Mouse (Mus musculus): Measurements from ENCODE around the gene Camk2g. TPM values are rescaled to one million over a fixed set of nuclear protein-coding genes. Genes with fewer than 3 reads are reported as not detected.

The Camk2g gene
- polyA plus RNA-seq, 1 experiment from 2014 or later: 63.5 TPM

DNA sequence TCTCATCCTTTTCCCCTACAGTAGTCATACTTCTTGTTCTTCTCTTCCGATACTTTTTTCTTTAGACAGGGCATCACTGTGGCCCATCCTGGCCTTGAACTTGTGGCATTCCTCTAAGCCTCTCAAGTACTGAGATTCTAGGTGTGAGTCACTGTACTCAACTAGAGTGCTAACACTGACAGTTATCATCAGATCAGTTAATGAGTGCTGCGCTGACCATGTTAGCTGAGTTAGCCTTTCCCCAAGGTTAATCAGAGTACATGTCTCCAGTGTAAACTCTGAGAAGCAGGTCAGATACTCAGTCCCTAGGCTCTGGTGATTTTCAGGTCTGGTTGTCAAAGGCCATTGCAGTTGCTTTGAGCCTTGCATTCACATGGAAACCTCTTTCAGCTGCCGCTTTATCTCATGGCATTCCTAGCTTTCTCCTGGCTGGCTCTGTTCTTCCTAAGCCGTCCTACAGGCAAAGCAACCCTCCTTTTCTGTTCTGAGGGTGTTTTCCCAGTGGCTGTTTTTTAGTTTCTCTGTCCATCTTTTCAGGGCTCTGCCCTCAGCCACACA, 44.3 kb downstream of the Camk2g start:
- Histone ChIP-seq H3K9me3 (no peaks in the 10 kb centered on the region), H3K36me3 (peaks cover 54% of the 10 kb centered on the region), H3K27me3 (no peaks in the 10 kb centered on the region), H3K27ac (no peak overlapping the region), H3K9ac (no peak overlapping the region), H3K4me2 (replicated peaks) (no peak overlapping the region), H3K4me1 (no peaks in the 10 kb centered on the region), H3K4me3 (no peak overlapping the region)
- ATAC-seq (ENCODE audit: low FRiP score, low read depth): no peak
- WGBS: 91% methylated on average over 4 of the region's 4 CpGs

DNA sequence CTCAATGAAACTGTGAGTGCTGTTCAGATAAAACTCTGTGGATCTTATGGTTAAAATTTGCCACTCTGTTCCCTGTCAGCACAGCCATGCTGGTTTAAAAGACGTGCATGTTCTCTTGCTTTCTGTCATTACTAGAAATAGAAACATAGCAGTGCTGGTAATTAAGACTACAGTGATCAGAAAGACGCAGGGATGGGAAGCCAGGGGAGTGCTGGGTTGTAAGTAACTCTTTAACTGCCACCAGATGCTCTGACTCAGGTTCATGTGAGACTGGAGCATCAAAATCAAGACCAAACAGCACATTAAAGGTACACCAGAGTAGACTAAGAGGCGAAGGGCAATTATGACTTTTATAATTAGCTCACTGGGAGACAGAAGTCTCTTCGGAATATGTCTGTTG, 45.5 kb downstream of the Camk2g start:
- ATAC-seq (ENCODE audit: low FRiP score, low read depth): no peak
- Histone ChIP-seq H3K36me3 (peaks cover 54% of the 10 kb centered on the region), H3K4me2 (replicated peaks) (no peak overlapping the region), H3K9ac (no peak overlapping the region), H3K4me3 (no peak overlapping the region), H3K27ac (no peak overlapping the region), H3K9me3 (no peaks in the 10 kb centered on the region), H3K27me3 (no peaks in the 10 kb centered on the region), H3K4me1 (no peaks in the 10 kb centered on the region)
- WGBS: 40% methylated on average over 4 of the region's 4 CpGs

DNA sequence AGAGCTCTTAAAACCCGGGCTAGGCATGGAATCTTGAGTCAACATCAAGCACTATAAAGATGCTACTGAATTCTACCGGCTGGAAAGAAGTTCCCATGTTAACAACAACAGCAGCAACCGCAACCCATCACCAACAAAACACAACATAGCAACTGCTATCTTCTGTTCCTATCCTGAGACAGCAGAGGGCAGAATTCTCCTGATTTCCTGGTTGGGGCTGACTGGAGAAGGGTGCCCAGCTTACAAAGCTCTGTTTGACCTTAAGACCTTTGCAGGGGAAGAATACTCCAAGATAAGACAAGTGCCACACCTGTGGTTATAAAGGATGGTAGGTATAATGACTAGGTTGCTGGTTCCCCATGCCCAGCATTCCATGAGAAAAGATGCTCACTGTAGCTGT, 47.0 kb downstream of the Camk2g start:
- no peak overlapping the region for H3K27ac ChIP-seq
- H3K4me1 ChIP-seq: no peaks in the 10 kb centered on the region
- no peak overlapping the region for H3K4me3 ChIP-seq
- ATAC-seq (ENCODE audit: low FRiP score, low read depth): no peak
- H3K36me3 ChIP-seq: peaks cover 54% of the 10 kb centered on the region
- WGBS: 87% methylated on average over 3 of the region's 3 CpGs
- H3K9me3 ChIP-seq: no peaks in the 10 kb centered on the region
- no peak overlapping the region for H3K9ac ChIP-seq
- H3K27me3 ChIP-seq: no peaks in the 10 kb centered on the region
- no peak overlapping the region for H3K4me2 ChIP-seq (replicated peaks)

DNA sequence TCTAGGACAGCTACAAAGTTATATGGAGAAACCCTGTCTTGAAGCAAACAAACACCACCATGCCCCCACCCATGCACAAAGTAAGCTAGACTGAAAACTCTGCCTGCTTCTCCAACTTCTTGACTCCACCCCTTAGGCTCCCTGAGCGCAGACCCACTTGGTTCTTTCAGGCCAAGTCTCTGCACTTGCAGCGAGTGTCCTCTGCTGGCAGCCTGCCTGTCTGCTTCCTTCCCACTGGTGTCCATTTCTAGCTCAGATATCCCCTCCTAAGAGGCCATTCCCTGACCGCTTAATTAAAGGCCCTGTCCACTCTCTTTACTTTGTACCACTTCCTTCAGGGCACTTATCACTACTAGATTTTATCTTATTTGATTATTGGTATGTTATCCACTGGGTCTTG, 50.3 kb downstream of the Camk2g start:
- no peak overlapping the region for H3K27ac ChIP-seq
- peaks cover 84% of the 10 kb centered on the region for H3K36me3 ChIP-seq
- WGBS: 88% methylated on average over 3 of the region's 3 CpGs
- no peak overlapping the region for H3K9ac ChIP-seq
- H3K9me3 ChIP-seq: no peaks in the 10 kb centered on the region
- H3K27me3 ChIP-seq: no peaks in the 10 kb centered on the region
- H3K4me2 ChIP-seq (replicated peaks): no peak overlapping the region
- ATAC-seq (ENCODE audit: low FRiP score, low read depth): no peak
- no peak overlapping the region for H3K4me3 ChIP-seq
- H3K4me1 ChIP-seq: no peaks in the 10 kb centered on the region

DNA sequence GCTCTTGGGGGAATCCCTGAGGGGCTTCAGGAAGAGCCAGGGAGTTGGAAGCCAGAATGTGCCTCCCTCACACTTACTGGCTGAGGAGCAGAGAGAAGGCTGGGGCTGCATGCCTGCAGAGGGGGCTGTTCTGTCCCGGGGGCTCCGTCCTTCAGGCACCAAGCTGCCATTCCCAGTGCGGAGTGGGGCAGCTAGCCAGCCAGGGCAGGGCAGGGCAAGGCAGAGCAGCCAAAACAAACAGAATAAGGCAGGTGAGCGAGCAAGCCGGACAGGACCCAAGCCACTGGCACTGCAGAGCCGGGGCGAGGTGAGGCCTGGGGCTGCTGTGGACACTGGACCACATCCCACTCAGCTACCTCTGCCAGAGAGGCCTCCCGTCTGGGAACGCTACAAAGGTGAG, 52.6 kb downstream of the Camk2g start:
- no peak for ATAC-seq (ENCODE audit: low FRiP score, low read depth)
- Histone ChIP-seq H3K4me1 (no peaks in the 10 kb centered on the region), H3K9me3 (no peaks in the 10 kb centered on the region), H3K36me3 (peaks cover 90% of the 10 kb centered on the region), H3K27me3 (no peaks in the 10 kb centered on the region), H3K9ac (no peak overlapping the region), H3K27ac (no peak overlapping the region), H3K4me2 (replicated peaks) (no peak overlapping the region), H3K4me3 (no peak overlapping the region)
- WGBS: 88% methylated on average over 9 of the region's 9 CpGs

DNA sequence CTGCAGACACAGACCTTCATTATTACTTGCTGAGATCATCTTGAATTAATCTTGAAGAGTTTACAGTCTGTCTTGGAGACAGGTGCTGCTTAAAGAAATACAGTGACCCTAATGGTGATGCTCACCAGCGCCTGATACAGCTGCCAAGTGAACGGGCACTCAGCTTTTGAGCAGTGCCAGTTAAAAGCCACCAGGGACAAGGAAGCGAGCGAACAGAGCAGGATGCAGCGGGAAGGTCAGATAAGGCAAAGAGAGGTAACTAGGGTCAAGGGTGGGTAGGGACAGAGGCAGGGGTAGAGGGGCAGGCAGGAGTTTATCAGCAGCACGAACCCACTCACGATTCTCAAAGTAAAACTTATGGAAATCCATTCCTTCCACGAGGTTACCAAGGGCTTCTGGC, 55.4 kb downstream of the Camk2g start:
- ATAC-seq (ENCODE audit: low FRiP score, low read depth): no peak
- 91% methylated on average over 8 of the region's 8 CpGs for WGBS
- Histone ChIP-seq H3K4me3 (no peak overlapping the region), H3K36me3 (peaks cover 76% of the 10 kb centered on the region), H3K9me3 (no peaks in the 10 kb centered on the region), H3K27ac (no peak overlapping the region), H3K9ac (no peak overlapping the region), H3K4me1 (peaks cover 11% of the 10 kb centered on the region), H3K4me2 (replicated peaks) (no peak overlapping the region), H3K27me3 (no peaks in the 10 kb centered on the region)

DNA sequence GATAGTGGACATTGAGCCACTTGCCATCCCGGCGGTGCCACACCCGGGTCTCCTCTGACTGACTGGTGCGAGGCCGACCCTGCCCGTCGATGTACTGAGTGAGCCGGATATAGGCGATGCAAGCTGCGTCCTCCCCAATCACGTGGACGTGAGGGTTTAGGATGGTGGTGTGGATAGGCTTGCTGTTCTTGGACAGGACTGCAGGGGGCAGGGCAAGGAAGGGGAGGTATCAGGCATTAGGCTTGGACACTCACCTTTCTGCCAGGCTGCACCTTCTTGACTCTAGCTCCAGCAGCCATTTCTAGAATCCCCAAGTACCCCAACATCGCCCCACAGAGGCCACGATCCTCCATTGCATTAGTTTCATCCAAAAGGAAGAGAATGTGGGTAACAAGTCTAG, 56.6 kb downstream of the Camk2g start:
- H3K27me3 ChIP-seq: no peaks in the 10 kb centered on the region
- H3K9me3 ChIP-seq: no peaks in the 10 kb centered on the region
- H3K4me2 ChIP-seq (replicated peaks): no peak overlapping the region
- H3K36me3 ChIP-seq: peaks cover 75% of the 10 kb centered on the region
- H3K4me1 ChIP-seq: peaks cover 22% of the 10 kb centered on the region
- no peak overlapping the region for H3K9ac ChIP-seq
- WGBS: 45% methylated on average over 14 of the region's 14 CpGs
- ATAC-seq (ENCODE audit: low FRiP score, low read depth): no peak
- no peak overlapping the region for H3K4me3 ChIP-seq
- H3K27ac ChIP-seq: no peak overlapping the region

DNA sequence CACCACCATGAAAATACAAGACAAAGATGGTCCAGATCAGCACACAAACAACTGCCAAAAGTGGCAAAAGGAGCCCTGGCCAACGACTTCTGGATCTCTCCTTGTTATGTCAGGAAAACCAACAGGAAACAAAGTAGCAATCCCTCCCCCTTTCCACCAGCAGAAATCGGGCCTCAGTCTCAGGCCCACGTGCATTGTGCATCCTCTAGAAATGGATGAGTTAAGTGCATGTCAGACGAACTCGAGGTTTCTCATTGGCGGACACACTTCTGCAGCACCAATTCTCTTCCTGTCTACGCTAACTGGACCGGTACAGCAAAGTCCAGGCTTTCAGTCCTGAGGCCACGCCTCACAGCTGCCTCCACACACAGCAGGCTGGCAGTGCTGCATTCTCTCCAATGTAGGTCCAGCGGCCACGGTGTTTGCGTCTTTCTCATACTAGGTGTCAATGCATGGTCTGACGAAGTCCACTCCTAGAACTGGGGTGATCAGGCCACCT, 57.9 kb downstream of the Camk2g start:
- H3K27ac ChIP-seq: no peak overlapping the region
- peaks cover 71% of the 10 kb centered on the region for H3K36me3 ChIP-seq
- H3K9me3 ChIP-seq: no peaks in the 10 kb centered on the region
- no peak for ATAC-seq (ENCODE audit: low FRiP score, low read depth)
- H3K9ac ChIP-seq: no peak overlapping the region; the same call in 1 of the 2 replicates
- no peaks in the 10 kb centered on the region for H3K27me3 ChIP-seq
- no peak overlapping the region for H3K4me2 ChIP-seq (replicated peaks)
- no peak overlapping the region for H3K4me3 ChIP-seq
- H3K4me1 ChIP-seq: peaks cover 26% of the 10 kb centered on the region
- 88% methylated on average over 13 of the region's 13 CpGs for WGBS

DNA sequence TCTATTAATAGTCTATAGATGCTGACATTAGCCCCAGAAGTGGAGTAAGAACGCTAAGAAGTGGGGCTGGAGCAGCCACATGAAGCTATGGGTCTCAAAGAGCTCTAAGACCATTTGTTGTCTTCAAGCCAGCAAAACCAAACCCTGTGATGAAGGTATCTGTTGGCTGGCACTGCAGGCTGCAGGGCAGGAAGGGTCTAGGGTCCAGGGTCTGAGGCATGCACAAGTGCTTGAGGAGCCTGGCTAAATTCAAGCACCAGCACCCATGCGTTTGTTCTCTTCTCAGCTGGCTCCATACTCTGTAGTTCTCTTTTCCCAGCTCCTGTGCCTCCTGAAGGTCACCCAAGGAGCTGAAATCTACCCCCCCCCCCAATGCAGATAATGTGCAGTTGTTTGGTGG, 58.8 kb downstream of the Camk2g start:
- no peak for ATAC-seq (ENCODE audit: low FRiP score, low read depth)
- Histone ChIP-seq H3K4me1 (peaks cover 26% of the 10 kb centered on the region), H3K36me3 (peaks cover 71% of the 10 kb centered on the region), H3K27ac (peak overlapping the region; percentile 28; the same call in 1 of the 2 replicates), H3K4me2 (replicated peaks) (peak overlapping the region; percentile 94; the same call in 1 of the 2 replicates), H3K9me3 (no peaks in the 10 kb centered on the region), H3K27me3 (no peaks in the 10 kb centered on the region), H3K4me3 (no peak overlapping the region), H3K9ac (0 out of 2 replicates have a peak overlapping the region, but pooled peaks have one; percentile 88)
- WGBS: 73% methylated on average over 2 of the region's 2 CpGs

DNA sequence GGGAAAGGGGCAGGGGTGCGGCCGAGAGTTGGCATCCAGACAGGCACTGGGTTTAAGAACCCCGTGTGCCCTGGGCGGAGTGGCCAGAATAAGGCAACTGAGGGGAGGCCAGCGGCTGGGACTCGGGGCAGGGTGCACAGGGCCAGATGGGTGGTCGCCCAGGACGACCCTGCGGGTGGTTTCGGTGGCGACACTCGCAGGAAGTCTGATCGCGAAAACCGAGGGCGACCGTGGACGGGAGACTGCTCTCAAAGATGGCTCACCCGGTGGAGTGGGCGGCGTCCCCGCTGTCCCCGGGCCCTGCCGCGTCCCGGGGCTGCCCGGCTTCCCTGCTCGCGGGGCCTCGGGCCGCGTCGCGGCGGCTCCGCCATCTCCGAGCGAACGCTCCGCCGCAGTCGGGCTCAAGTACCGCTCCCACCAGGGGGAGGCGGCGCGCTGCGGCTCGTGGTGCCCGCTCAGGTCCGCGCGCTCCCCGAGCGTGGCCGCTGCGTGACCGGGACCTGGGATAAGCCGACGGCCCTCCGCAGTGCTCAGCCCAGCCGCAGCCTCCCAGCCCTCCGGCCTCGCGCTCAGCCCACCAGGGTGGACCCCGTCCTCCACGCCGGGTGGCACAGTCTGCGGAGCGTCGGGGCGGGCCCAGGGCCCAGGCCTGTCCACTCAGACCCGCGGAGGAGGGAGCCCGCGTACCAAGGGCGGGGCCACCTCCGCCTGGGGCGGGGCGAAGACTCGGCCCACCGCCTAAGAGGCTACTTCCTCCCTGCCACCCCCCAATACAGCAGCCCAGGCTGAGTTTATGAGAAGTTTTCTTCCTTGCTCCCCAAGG, 59.7 kb downstream of the Camk2g start, which contains the start of gene Ndst2:
Gene Ndst2 (minus strand): TSS at position 611 of the 823 bp plus-strand sequence.
- Histone ChIP-seq H3K4me1 (peaks cover 26% of the 10 kb centered on the region), H3K27ac (peak within 1 kb of the TSS; percentile 91), H3K27me3 (no peaks in the 10 kb centered on the region), H3K4me3 (peak within 1 kb of the TSS; percentile 82), H3K36me3 (peaks cover 71% of the 10 kb centered on the region), H3K9me3 (no peaks in the 10 kb centered on the region), H3K9ac (peak within 1 kb of the TSS; percentile 88), H3K4me2 (replicated peaks) (peak within 1 kb of the TSS; percentile 94)
- WGBS: under 1% methylated on average over 72 of the region's 81 CpGs
- ATAC-seq (ENCODE audit: low FRiP score, low read depth): peak; percentile 98

DNA sequence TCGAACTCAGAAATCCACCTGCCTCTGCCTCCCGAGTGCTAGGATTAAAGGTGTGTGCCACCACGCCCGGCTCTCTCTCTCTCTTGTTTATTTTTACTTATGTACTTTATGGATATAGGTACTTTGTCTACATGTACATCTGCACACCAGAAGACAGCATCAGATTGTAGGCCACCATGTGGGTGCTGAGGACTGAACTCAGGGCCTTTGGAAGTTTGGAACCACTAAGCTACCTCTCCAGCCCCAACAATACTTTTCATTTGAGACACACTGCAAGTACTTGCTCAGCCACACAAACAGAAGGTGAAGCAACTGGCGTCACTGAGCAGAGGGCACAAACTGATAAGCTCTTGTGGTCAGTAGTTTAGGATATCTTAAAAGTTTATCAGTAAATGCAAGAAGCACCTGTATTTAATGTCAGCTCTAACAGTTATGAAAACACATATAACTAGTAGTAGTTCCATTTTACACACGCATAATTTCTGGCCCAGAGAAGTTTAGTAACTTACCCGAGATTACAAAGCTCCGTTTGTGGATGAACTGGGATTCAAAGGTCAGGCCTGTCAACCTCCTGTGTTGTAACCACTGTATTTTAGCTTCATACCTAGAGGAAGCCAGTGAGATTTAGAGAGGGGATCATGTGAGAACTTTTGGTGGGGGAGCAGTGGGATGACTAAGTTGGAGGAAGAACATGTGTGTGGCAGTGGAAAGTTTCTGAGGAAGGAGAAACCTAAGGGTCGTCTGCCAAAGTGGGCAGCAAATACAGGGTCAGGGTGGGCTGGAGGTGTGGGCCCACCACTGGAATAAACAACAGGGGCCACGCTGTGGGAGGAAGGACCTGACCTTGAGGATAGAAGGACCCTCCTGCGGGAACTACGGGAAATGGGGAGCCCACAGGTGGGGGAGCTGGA, 60.6 kb downstream of the Camk2g start:
- Histone ChIP-seq H3K9me3 (no peaks in the 10 kb centered on the region), H3K9ac (peak overlapping the region; percentile 88), H3K4me1 (peaks cover 26% of the 10 kb centered on the region), H3K27ac (peak overlapping the region; percentile 91), H3K4me3 (peak overlapping the region; percentile 82), H3K4me2 (replicated peaks) (peak overlapping the region; percentile 94), H3K27me3 (no peaks in the 10 kb centered on the region), H3K36me3 (peaks cover 71% of the 10 kb centered on the region)
- 47% methylated on average over 12 of the region's 12 CpGs for WGBS
- no peak for ATAC-seq (ENCODE audit: low FRiP score, low read depth)
